Mouse (Mus musculus) neural tube, embryonic 11.5 days (tissue): Measurements from ENCODE around the gene Aspg. TPM values are rescaled to one million over a fixed set of nuclear protein-coding genes. Genes with fewer than 3 reads are reported as not detected.

Source experiments
- ATAC-seq: fragments of 200-750 bp; cut with Nextera tagmentation; 2 replicates; pipeline ENCODE4 v1.8.0; 2017; ENCODE audit warnings: moderate number of reproducible peaks, mild to moderate bottlenecking, moderate TSS enrichment, moderate library complexity; ENCODE audit not compliant: insufficient read depth, low FRiP score, low TSS enrichment
- DNase-seq: peaks from one replicate; pipeline ENCODE4 v3.0.0-alpha.2; 2015; ENCODE audit warnings: low spot score
- H3K27ac ChIP-seq: fragments of 300-500 bp; sonication (generic); 2 replicates; pipeline ENCODE4 v1.5.1; 2014; ENCODE audit warnings: low read depth, mild to moderate bottlenecking, low read length
- H3K27me3 ChIP-seq: fragments of 300-500 bp; sonication (generic); 2 replicates; pipeline ENCODE4 v1.6.1; 2014; ENCODE audit warnings: mild to moderate bottlenecking, low read length, mixed read lengths; ENCODE audit not compliant: control insufficient read depth, insufficient read depth
- H3K36me3 ChIP-seq: fragments of 300-500 bp; sonication (generic); 2 replicates; pipeline ENCODE4 v1.6.1; 2014; ENCODE audit warnings: mild to moderate bottlenecking, low read length, moderate library complexity, mixed read lengths; ENCODE audit not compliant: control insufficient read depth, insufficient read depth
- H3K4me1 ChIP-seq: fragments of 300-500 bp; sonication (generic); 2 replicates; pipeline ENCODE4 v1.6.1; 2014; ENCODE audit warnings: low read length, mixed read lengths; ENCODE audit not compliant: control insufficient read depth, insufficient read depth
- H3K4me2 ChIP-seq: fragments of 300-500 bp; sonication (generic); 2 replicates; pipeline ENCODE4 v1.6.1; 2014; ENCODE audit warnings: low read depth, mild to moderate bottlenecking, moderate library complexity
- H3K4me3 ChIP-seq: fragments of 300-500 bp; sonication (generic); 2 replicates; pipeline ENCODE4 v1.5.1; 2014; ENCODE audit warnings: low read depth, low read length
- H3K9ac ChIP-seq: fragments of 300-500 bp; sonication (generic); 2 replicates; pipeline ENCODE4 v1.6.1; 2014; ENCODE audit warnings: mild to moderate bottlenecking, low read length
- H3K9me3 ChIP-seq: fragments of 300-500 bp; sonication (generic); 2 replicates; pipeline ENCODE4 v1.6.1; 2016; ENCODE audit warnings: low read length; ENCODE audit not compliant: control insufficient read depth
- WGBS: fragments of 180-500 bp; shearing (Covaris S2); extraction: QIAGEN DNeasy Blood & Tissue Kit; methylation state at CpG from one replicate; pipeline ENCODE4 v1.1.7; 2014; 5-methylcytosine and 5-hydroxymethylcytosine counted together
- polyA plus RNA-seq: library from polyadenylated mRNA; unstranded; fragments of >200 nt; fragmentation: Nextera tagmentation; extraction: Ambion mirVana; gene quantifications from 2 replicates; pipeline ENCODE4 v1.2.1, GENCODE M21; 2014

Gene Aspg
- polyA plus RNA-seq, 1 experiment from 2014 or later: 0.73 TPM

- H3K4me1 ChIP-seq: peaks cover 37% of the 10 kb centered on the region
- DNase-seq: no peak
- H3K4me2 ChIP-seq: no peak overlapping the region
- H3K4me3 ChIP-seq: no peak overlapping the region
- no peaks in the 10 kb centered on the region for H3K9me3 ChIP-seq
- H3K36me3 ChIP-seq: no peaks in the 10 kb centered on the region
- H3K27ac ChIP-seq: no peak overlapping the region
- no peak overlapping the region for H3K9ac ChIP-seq
- ATAC-seq: no peak
- peaks cover 11% of the 10 kb centered on the region for H3K27me3 ChIP-seq
- 36% methylated on average over 12 of the region's 12 CpGs for WGBS
These were observed 44.9 kb downstream of the Aspg start for GRCm38 (mm10) chr12:112151244-112151979.

- Histone ChIP-seq H3K4me1 (peaks cover 31% of the 10 kb centered on the region), H3K4me2 (no peak overlapping the region), H3K27me3 (peaks cover 6% of the 10 kb centered on the region), H3K36me3 (no peaks in the 10 kb centered on the region), H3K9ac (no peak overlapping the region), H3K4me3 (no peak overlapping the region), H3K9me3 (no peaks in the 10 kb centered on the region), H3K27ac (no peak overlapping the region)
- ATAC-seq (no peak), DNase-seq (no peak)
- 43% methylated on average over 6 of the region's 6 CpGs for WGBS
These were observed 45.5 kb downstream of the Aspg start for GRCm38 (mm10) chr12:112151980-112152362.

GRCm38 (mm10) chr12:112153597-112153996 is 47.1 kb downstream of the Aspg start:
- no peaks in the 10 kb centered on the region; the same call in 1 of the 2 replicates for H3K27me3 ChIP-seq
- ATAC-seq: no peak
- H3K36me3 ChIP-seq: no peaks in the 10 kb centered on the region
- 78% methylated on average over 12 of the region's 12 CpGs for WGBS
- no peak overlapping the region for H3K27ac ChIP-seq
- H3K4me1 ChIP-seq: peaks cover 25% of the 10 kb centered on the region
- H3K9ac ChIP-seq: no peak overlapping the region
- no peaks in the 10 kb centered on the region for H3K9me3 ChIP-seq
- H3K4me2 ChIP-seq: no peak overlapping the region
- DNase-seq: no peak
- H3K4me3 ChIP-seq: no peak overlapping the region

GRCm38 (mm10) chr12:112154476-112154875 is 48.0 kb downstream of the Aspg start:
- Histone ChIP-seq H3K9ac (no peak overlapping the region), H3K4me1 (peaks cover 25% of the 10 kb centered on the region)

DNA sequence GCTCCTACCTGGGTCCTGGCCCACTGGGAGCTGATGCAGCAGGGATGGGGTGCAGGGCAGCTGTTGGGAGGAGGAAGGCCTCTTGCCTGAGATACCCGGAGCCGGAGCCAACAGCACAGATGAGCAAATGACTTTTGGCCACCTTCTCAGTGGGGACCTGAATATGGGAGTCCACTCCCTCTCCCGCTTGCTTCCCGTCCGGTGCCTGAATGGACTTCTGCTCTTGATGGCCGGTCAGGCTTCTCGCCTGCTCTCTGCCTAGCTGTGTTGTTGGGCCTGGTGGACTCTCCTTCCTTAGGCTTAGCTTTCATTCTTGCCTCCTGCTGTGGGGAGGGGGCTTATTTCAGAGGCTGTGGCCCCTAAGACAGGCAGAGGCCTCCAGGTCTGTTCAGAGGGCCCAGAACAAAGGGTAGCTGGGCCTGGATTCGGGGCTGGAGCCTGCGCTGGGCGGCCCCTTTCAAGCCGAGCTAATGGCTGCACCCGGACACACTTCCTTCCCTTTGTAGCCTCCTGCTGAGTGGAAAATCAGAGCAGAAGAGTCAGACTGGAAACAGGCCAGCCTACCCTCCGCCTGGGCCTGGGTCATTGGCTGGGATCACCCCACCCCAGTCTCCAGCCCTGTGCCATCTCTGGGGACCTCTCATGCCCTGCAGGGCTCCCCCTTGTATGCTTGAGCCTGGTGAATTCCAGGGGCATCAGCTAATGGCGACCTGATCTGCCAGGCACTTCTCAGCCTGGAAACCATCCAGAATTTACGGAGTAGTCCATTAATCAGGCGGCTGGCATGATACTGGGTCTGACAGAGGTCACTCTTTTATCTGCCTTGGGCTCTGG is 49.0 kb downstream of the Aspg start:
- H3K27ac ChIP-seq: peak overlapping the region; percentile 60; the same call in 1 of the 2 replicates
- no peaks in the 10 kb centered on the region for H3K36me3 ChIP-seq
- 36% methylated on average over 16 of the region's 16 CpGs for WGBS
- H3K9ac ChIP-seq: peak overlapping the region; percentile 42; the same call in 1 of the 2 replicates
- DNase-seq (no peak), ATAC-seq (peak; percentile 40; the same call in 1 of the 2 replicates)
- no peaks in the 10 kb centered on the region; the same call in 1 of the 2 replicates for H3K27me3 ChIP-seq
- H3K4me2 ChIP-seq: no peak overlapping the region
- H3K9me3 ChIP-seq: no peaks in the 10 kb centered on the region
- peaks cover 25% of the 10 kb centered on the region for H3K4me1 ChIP-seq
- H3K4me3 ChIP-seq: no peak overlapping the region

More at GRCm38 (mm10) chr12:112154476-112154875, 48.0 kb downstream of the Aspg start:
- no peak for ATAC-seq
- DNase-seq: no peak
- H3K27me3 ChIP-seq: no peaks in the 10 kb centered on the region; the same call in 1 of the 2 replicates
- H3K9me3 ChIP-seq: no peaks in the 10 kb centered on the region
- 54% methylated on average over 5 of the region's 5 CpGs for WGBS
- H3K27ac ChIP-seq: peak overlapping the region; percentile 56; the same call in 1 of the 2 replicates
- H3K36me3 ChIP-seq: no peaks in the 10 kb centered on the region
- H3K4me2 ChIP-seq: no peak overlapping the region
- no peak overlapping the region for H3K4me3 ChIP-seq

GRCm38 (mm10) chr12:112156804-112157203 is 50.3 kb downstream of the Aspg start:
- no peak for ATAC-seq
- Histone ChIP-seq H3K4me3 (no peak overlapping the region), H3K36me3 (no peaks in the 10 kb centered on the region), H3K9ac (no peak overlapping the region), H3K4me2 (no peak overlapping the region), H3K4me1 (peaks cover 16% of the 10 kb centered on the region), H3K27ac (no peak overlapping the region), H3K27me3 (peaks cover 2% of the 10 kb centered on the region; the same call in 1 of the 2 replicates), H3K9me3 (no peaks in the 10 kb centered on the region)
- WGBS: 69% methylated on average over 6 of the region's 6 CpGs
- DNase-seq: no peak

GRCm38 (mm10) chr12:112158246-112158645 is 51.8 kb downstream of the Aspg start:
- H3K36me3 ChIP-seq: no peaks in the 10 kb centered on the region
- no peaks in the 10 kb centered on the region for H3K9me3 ChIP-seq
- H3K4me3 ChIP-seq: no peak overlapping the region
- WGBS: 60% methylated on average over 8 of the region's 8 CpGs
- DNase-seq (no peak), ATAC-seq (no peak)
- no peak overlapping the region for H3K4me2 ChIP-seq
- H3K9ac ChIP-seq: no peak overlapping the region
- H3K27ac ChIP-seq: no peak overlapping the region
- 0 out of 2 replicates have a peak, but pooled peaks cover 2% of the 10 kb centered on the region for H3K27me3 ChIP-seq
- H3K4me1 ChIP-seq: peaks cover 23% of the 10 kb centered on the region

DNA sequence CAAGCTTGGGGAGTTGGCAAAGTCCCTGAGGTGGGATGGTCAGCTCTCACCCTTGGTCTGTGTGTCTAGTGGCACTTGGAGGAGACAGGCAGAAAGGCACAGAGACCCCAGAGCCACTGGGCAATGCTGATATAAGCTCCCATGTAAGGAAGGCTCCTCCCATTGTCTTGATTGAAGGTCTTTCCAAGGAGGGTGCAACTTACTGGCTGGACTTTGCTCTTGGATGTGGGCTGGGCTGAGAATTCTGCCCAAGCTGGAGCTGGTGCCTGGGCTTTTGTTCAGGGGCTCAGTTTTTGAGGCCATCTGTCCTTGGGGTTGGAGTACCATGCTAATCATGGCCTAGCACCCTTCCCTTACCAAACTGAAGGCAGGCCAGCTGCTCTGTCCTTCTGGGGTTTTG is 52.3 kb downstream of the Aspg start:
- H3K27ac ChIP-seq: no peak overlapping the region
- no peak overlapping the region for H3K4me2 ChIP-seq
- H3K9ac ChIP-seq: no peak overlapping the region
- no peaks in the 10 kb centered on the region for H3K9me3 ChIP-seq
- peaks cover 28% of the 10 kb centered on the region for H3K4me1 ChIP-seq
- H3K27me3 ChIP-seq: 0 out of 2 replicates have a peak, but pooled peaks cover 2% of the 10 kb centered on the region
- DNase-seq (no peak), ATAC-seq (no peak)
- H3K36me3 ChIP-seq: no peaks in the 10 kb centered on the region
- no peak overlapping the region for H3K4me3 ChIP-seq
